Mouse (Mus musculus): ENCODE results near the gene Trim30d. TPM values are rescaled to one million over a fixed set of nuclear protein-coding genes. Genes with fewer than 3 reads are reported as not detected.
"Not testable (repeated sequence)": the region's sequence is repeated elsewhere in the genome, so short reads cannot be mapped to it uniquely, and the experiment has no call there.

Gene Trim30d
- not detected in 2 replicates for polyA plus RNA-seq (2012)

- TF ChIP-seq GATA1 (IDR thresholded peaks at IDR 0.05; ENCODE audit: low read length), result not testable (repeated sequence)
Observed at GRCm38 (mm10) chr7:104507421-104508065, at the start of gene Trim30d. Gene Trim30d (minus strand): TSS chr7:104507849.

DNA sequence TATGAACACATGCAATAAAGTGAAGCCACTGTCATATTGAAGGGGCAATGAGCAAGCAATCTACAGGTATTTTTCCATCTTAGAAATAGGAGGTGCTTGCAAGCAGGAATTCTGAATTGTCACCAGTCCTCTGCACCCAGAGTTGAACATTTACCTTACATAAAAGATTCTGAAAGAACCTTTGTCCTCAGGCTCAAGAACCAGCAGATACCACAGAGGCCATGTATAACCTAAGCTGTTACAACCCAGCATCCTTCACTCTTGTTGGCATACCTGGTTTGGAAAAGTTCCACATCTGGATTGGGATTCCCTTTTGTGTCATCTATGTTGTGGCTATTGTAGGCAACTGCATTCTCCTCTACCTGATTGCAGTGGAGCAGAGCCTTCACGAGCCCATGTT, 45.1 kb upstream of the Trim30d start:
- TF ChIP-seq GATA1 (IDR thresholded peaks at IDR 0.05; ENCODE audit: low read length), result no peak

GRCm38 (mm10) chr7:104549833-104550232, 42.2 kb upstream of the Trim30d start, which contains the start of gene Olfr651:
Gene Olfr651 (plus strand): TSS chr7:104550133.
- no peak for TF ChIP-seq GATA1 (IDR thresholded peaks at IDR 0.05; ENCODE audit: low read length)

DNA sequence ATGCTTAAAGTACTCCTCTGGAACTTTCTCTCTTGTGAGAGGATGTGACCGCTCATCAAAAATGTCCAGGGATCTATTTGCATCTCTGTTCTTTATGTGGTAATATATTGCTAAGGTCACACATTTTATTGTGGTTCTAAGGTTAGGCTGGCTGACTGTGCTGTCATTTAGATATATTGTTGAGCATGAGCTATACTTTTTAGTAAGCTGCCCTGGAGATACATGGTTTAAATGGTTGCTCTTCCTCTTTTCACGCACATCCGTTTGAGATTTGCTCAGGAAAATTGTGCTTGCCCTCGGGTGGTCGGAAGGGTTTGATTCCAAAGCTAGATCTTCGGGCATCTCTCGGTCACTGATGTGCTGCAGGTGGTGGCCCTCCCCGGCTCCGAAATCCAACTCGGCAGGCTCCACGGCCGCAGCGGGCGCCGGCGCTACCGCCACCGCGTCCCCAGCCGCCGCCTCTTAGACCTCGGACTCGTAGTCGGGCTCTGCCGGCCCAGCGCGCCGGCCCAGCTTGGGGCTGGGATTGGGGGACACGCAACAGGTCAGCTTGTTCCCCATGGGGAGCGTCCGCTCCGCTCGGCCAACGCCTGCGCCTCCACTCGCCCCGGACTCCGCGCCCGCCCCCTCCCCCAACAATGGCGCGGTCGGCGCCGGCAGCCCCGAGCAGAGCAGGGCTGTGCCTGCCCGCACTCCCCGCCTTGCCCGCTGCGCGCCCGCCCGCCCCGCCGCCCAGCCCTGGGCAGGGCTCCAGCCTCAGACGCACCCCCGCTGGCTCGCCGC, 5.9 kb downstream of the Trim30d start:
- TF ChIP-seq GATA1 (IDR thresholded peaks at IDR 0.05; ENCODE audit: low read length), result no peak

- TF ChIP-seq GATA1 (IDR thresholded peaks at IDR 0.05; ENCODE audit: low read length), result no peak
Observed at GRCm38 (mm10) chr7:104465065-104465744, 42.4 kb downstream of the Trim30d start, which contains the start of gene Trim30a. Gene Trim30a (minus strand): TSS chr7:104465193.

DNA sequence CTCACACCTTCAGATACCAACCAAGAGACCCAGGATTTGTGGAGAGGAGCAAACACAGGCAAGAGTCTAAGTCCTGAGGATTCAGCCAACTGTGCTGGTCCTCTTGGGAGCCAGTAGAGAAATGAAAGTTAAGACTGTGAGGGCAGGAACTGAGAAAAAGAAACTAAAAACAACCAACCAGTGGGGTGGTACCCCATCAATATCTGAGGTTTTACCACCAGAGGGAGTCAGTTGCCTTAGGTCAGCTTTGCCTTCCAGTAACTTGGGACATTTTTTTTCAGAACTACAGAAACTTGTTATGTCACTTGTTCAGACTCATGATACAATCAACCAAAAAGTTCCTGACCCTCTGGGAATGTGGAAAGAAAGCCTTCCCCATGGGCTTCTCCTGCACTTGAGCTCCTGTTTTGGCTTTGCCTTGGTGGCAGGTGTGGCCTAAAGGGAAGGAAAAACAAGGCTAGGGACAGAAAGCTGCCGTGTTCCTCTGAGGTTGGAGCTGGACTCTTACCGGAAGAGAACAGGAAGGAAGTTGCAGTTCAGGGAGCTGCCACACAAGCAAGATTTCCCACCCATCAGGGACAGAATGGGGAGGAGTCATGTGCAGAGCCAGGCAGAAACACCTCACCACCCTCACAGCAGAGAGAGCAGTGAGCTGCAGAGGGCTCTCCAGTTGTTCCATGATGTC, 61.5 kb downstream of the Trim30d start:
- no peak for TF ChIP-seq GATA1 (IDR thresholded peaks at IDR 0.05; ENCODE audit: low read length)

Other genes with a start within 250 kb of the Trim30d start
- gene Trim5, start 219.8 kb downstream of the Trim30d start, polyA plus RNA-seq (2012), result not detected in 2 replicates
- gene Trim12a, start 192.4 kb downstream of the Trim30d start, polyA plus RNA-seq (2012), result not detected in 2 replicates
- gene Trim34b, start 178.4 kb downstream of the Trim30d start, polyA plus RNA-seq (2012), result 0.09 and 0.14 TPM in 2 replicates
- gene Trim12c, start 154.5 kb downstream of the Trim30d start, polyA plus RNA-seq (2012), result 1.2 and 1.5 TPM in 2 replicates
- gene Trim30b, start 138.0 kb downstream of the Trim30d start, polyA plus RNA-seq (2012), result not detected in 2 replicates
- gene Trim30c, start 107.0 kb downstream of the Trim30d start, polyA plus RNA-seq (2012), result not detected in 2 replicates
- not detected in 2 replicates for gene Trim30a, start 42.7 kb downstream of the Trim30d start, polyA plus RNA-seq (2012)
- not detected in 2 replicates for gene Olfr651, start 42.3 kb upstream of the Trim30d start, polyA plus RNA-seq (2012)
- gene Olfr652, start 53.1 kb upstream of the Trim30d start, polyA plus RNA-seq (2012), result not detected in 2 replicates
- gene Olfr653, start 69.5 kb upstream of the Trim30d start, polyA plus RNA-seq (2012), result not detected in 2 replicates
- not detected in 2 replicates for gene Olfr654, start 79.2 kb upstream of the Trim30d start, polyA plus RNA-seq (2012)
- not detected in 2 replicates for gene Olfr655, start 93.9 kb upstream of the Trim30d start, polyA plus RNA-seq (2012)
- gene Olfr656, start 106.1 kb upstream of the Trim30d start, polyA plus RNA-seq (2012), result not detected in 2 replicates
- gene Olfr657, start 116.9 kb upstream of the Trim30d start, polyA plus RNA-seq (2012), result not detected in 2 replicates
- not detected in 2 replicates for gene Olfr658, start 139.5 kb upstream of the Trim30d start, polyA plus RNA-seq (2012)
- gene Olfr659, start 158.9 kb upstream of the Trim30d start, polyA plus RNA-seq (2012), result not detected in 2 replicates
- gene Olfr661, start 178.7 kb upstream of the Trim30d start, polyA plus RNA-seq (2012), result not detected in 2 replicates

All from G1E-ER4 (cell line).